Comparison of ENCODE assay signal across 9 mouse cellular contexts in the genomic region with DNA sequence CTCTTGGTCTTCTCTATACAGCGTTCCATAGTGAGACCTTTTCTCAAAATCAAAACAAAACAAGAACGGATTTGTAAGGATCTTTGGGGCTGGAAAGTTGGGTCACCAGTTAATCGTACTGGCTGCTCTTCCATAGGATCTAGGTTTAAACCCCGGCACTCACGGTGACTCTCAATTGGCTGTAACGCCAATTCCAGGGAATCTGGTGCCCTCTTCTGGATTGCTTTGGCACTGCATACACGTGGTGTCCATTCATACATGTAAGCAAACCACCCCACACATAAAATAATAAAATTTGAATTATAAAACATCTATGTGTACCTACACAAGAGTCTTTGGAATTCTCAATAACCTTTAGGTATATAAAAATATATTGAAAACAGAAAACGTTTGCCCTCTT.
A peak's percentile ranks its signal among the peaks of the same experiment; 100 is the strongest.
DNase-seq lines count a peak whose midpoint lies in the region; ATAC-seq and TF ChIP-seq lines count a peak whose summit lies in the region.
"Had no signal": no experiment of that assay in that cellular context is flagged by ENCODE, and none has a peak within 500 bp of the region (broad histone marks: within the 10 kb centered on the region; RNA-seq: fewer than 3 reads in every experiment).

No protein-coding gene starts in this region.

- H3K9me3 ChIP-seq in hindbrain, postnatal 0 days (ENCODE audit: low read length): no peaks in the 10 kb centered on the region
- H3K9me3 ChIP-seq: megakaryocyte, embryonic 14.5 days had no signal

- no peak overlapping the region for H3K9ac ChIP-seq in hindbrain, postnatal 0 days (replicated peaks; ENCODE audit: low read length)

- H3K4me3 ChIP-seq in hindbrain, postnatal 0 days (ENCODE audit: low read length): no peak overlapping the region
- H3K4me3 ChIP-seq: megakaryocyte, embryonic 14.5 days had no signal

- peak; percentile 67 for TF ChIP-seq CTCF in hindbrain, postnatal 0 days (IDR thresholded peaks at IDR 0.05; ENCODE audit: low read depth)

- 44% methylated on average over 8 of the region's 8 CpGs for WGBS in hindbrain, postnatal 0 days

- ATAC-seq in hindbrain, postnatal 0 days: no peak
- peak; percentile 48; the same call in 1 of the 2 replicates for ATAC-seq in neutrophil, adult 5-6 weeks (ENCODE audit: extremely low read depth, insufficient number of reproducible peaks, low FRiP score, poor library complexity, severe bottlenecking)

- H3K27ac ChIP-seq in hindbrain, postnatal 0 days: no peak overlapping the region

- no peak overlapping the region for H3K4me2 ChIP-seq in hindbrain, postnatal 0 days (ENCODE audit: low read depth, low read length)

- H3K36me3 ChIP-seq in hindbrain, postnatal 0 days (ENCODE audit: insufficient read depth, low read length): no peaks in the 10 kb centered on the region

- no peaks in the 10 kb centered on the region for H3K27me3 ChIP-seq in hindbrain, postnatal 0 days (ENCODE audit: insufficient read depth, low read length)
- H3K27me3 ChIP-seq: megakaryocyte, embryonic 14.5 days had no signal

- intact Hi-C loops in heart, postnatal 10 days (cut with DNase I): loop anchor here (1.0 kb wide), 2 partner anchors 111 to 201 kb away; no protein-coding TSS in a partner anchor

- peak; percentile 42 to 50 for DNase-seq in heart, postnatal 10 days
- DNase-seq in heart, adult 11 months: no peak
- DNase-seq in CD8-positive naive resting alpha-beta T cell, adult 2 months (ENCODE audit: low read depth in 2 of 2, low spot score in 2 of 2): peak; percentile 19 to 32
- DNase-seq in ZHBTc4 (ENCODE audit: low read depth, low spot score): peak; percentile 87
- DNase-seq in hindbrain, postnatal 0 days (ENCODE audit: low spot score): peak; percentile 57
- DNase-seq in frontal cortex, postnatal 14 days (ENCODE audit: low spot score in 2 of 2): no peak
- DNase-seq in right cerebral cortex, postnatal 10 days (ENCODE audit: low spot score in 2 of 2): no peak

- H3K4me1 ChIP-seq in hindbrain, postnatal 0 days (ENCODE audit: insufficient read depth, low read length): no peaks in the 10 kb centered on the region

Comparison
In these comparisons a context has a peak if more than half of its experiments do, and no peak if none do; other contexts are left out.
1. DNase-seq: peak in heart, postnatal 10 days (2 of 2), CD8-positive naive resting alpha-beta T cell, adult 2 months (2 of 2), ZHBTc4 (single experiment) and hindbrain, postnatal 0 days (single experiment); none in heart, adult 11 months (single experiment), frontal cortex, postnatal 14 days (0 of 2) and right cerebral cortex, postnatal 10 days (0 of 2).